Mouse (Mus musculus): Measurements from ENCODE around the gene Ube2d1.

GRCm38 (mm10) chr10:71239479-71240120, 45.5 kb downstream of the Ube2d1 start:
- TF ChIP-seq CTCF (conservative IDR thresholded peaks at IDR 0.05; ENCODE audit: insufficient read depth, insufficient read length, low read depth, low read length), result no peak
- TF ChIP-seq POLR2A (IDR thresholded peaks at IDR 0.05; ENCODE audit: low read depth, low read length), result no peak
